Mouse (Mus musculus): ENCODE measurements around the gene Washc3.

The Washc3 gene

GRCm38 (mm10) chr10:88255556-88255955 lies 54.7 kb downstream of the Washc3 start:
- no peak for DNase-seq (ENCODE audit: low read depth, low spot score)

GRCm38 (mm10) chr10:88260309-88260708 lies 59.4 kb downstream of the Washc3 start:
- DNase-seq (ENCODE audit: low read depth, low spot score), result no peak

GRCm38 (mm10) chr10:88261186-88261585 lies 60.3 kb downstream of the Washc3 start:
- DNase-seq (ENCODE audit: low read depth, low spot score), result no peak

GRCm38 (mm10) chr10:88263383-88263782 lies 62.5 kb downstream of the Washc3 start:
- DNase-seq (ENCODE audit: low read depth, low spot score), result no peak

GRCm38 (mm10) chr10:88274045-88274444 lies 73.2 kb downstream of the Washc3 start:
- DNase-seq (ENCODE audit: low read depth, low spot score), result no peak

- no peak for DNase-seq (ENCODE audit: low read depth, low spot score)
Observed at GRCm38 (mm10) chr10:88281699-88282098, 80.8 kb downstream of the Washc3 start.

- no peak for DNase-seq (ENCODE audit: low read depth, low spot score)
Observed at GRCm38 (mm10) chr10:88284343-88284990, 83.6 kb downstream of the Washc3 start.

- no peak for DNase-seq (ENCODE audit: low read depth, low spot score)
Observed at GRCm38 (mm10) chr10:88287261-88287660, 86.4 kb downstream of the Washc3 start.

- no peak for DNase-seq (ENCODE audit: low read depth, low spot score)
Observed at GRCm38 (mm10) chr10:88288061-88288460, 87.2 kb downstream of the Washc3 start.

GRCm38 (mm10) chr10:88295091-88295490 lies 94.2 kb downstream of the Washc3 start:
- no peak for DNase-seq (ENCODE audit: low read depth, low spot score)
